In genomic region chr2:174295175-174295899, GRCm38 (mm10) we compare ENCODE assay signal across 7 mouse cellular contexts.
DNase-seq lines count a peak whose midpoint lies in the region; ATAC-seq lines count a peak whose summit lies in the region.

No protein-coding gene starts in this region.

- DNase-seq in urinary bladder, postnatal 14 days (ENCODE audit: low spot score): peak; percentile 66
- no peak for DNase-seq in urinary bladder, postnatal 10 days (ENCODE audit: low spot score)
- peak; percentile 82 for DNase-seq in c-Kit-positive CD71-negative TER-119-negative erythroid progenitor cells, embryonic 14.5 days (ENCODE audit: low read depth)
- peak; percentile 25 to 54 for DNase-seq in kidney, postnatal 25 days
- DNase-seq in lung, postnatal 4 days: peak; percentile 83 to 90
- DNase-seq in retina, postnatal 7 days (ENCODE audit: low read depth, low spot score): peak; percentile 78

- ATAC-seq in frontal cortex, adult (ENCODE audit: low TSS enrichment): peak; percentile 34; the same call in 1 of the 2 replicates
